Mouse (Mus musculus) embryonic facial prominence, embryonic 12.5 days (tissue): ENCODE measurements around the gene Pate4. TPM values are rescaled to one million over a fixed set of nuclear protein-coding genes. Genes with fewer than 3 reads are reported as not detected.
"Not testable (repeated sequence)": the region's sequence is repeated elsewhere in the genome, so short reads cannot be mapped to it uniquely, and the experiment has no call there.

Experiments
- ATAC-seq: fragments of 200-750 bp; cut with Nextera tagmentation; 2 replicates; pipeline ENCODE4 v1.8.0; 2017; ENCODE audit not compliant: insufficient number of reproducible peaks, insufficient read depth, low FRiP score, low TSS enrichment
- H3K27ac ChIP-seq: fragments of 300-500 bp; sonication (generic); 2 replicates; pipeline ENCODE4 v1.5.1; 2016; ENCODE audit warnings: mild to moderate bottlenecking
- H3K27me3 ChIP-seq: fragments of 300-500 bp; sonication (generic); 2 replicates; pipeline ENCODE4 v1.6.1; 2016; ENCODE audit warnings: mild to moderate bottlenecking, moderate library complexity
- H3K36me3 ChIP-seq: fragments of 300-500 bp; sonication (generic); 2 replicates; pipeline ENCODE4 v1.6.1; 2016; ENCODE audit warnings: mild to moderate bottlenecking
- H3K4me1 ChIP-seq: fragments of 300-500 bp; sonication (generic); 2 replicates; pipeline ENCODE4 v1.6.1; 2016
- H3K4me2 ChIP-seq: fragments of 300-500 bp; sonication (generic); replicated peaks from 2 replicates; pipeline ENCODE4 v1.6.1; 2016; ENCODE audit warnings: mild to moderate bottlenecking, moderate library complexity
- H3K4me3 ChIP-seq: fragments of 300-500 bp; sonication (generic); 2 replicates; pipeline ENCODE4 v1.5.1; 2016; ENCODE audit warnings: mild to moderate bottlenecking
- H3K9ac ChIP-seq: fragments of 300-500 bp; sonication (generic); 2 replicates; pipeline ENCODE4 v1.6.1; 2016; ENCODE audit warnings: mild to moderate bottlenecking, moderate library complexity
- H3K9me3 ChIP-seq: fragments of 300-500 bp; sonication (generic); 2 replicates; pipeline ENCODE4 v1.6.1; 2016; ENCODE audit warnings: mild to moderate bottlenecking, moderate library complexity
- WGBS: fragments of 180-500 bp; shearing (Covaris S2); methylation state at CpG from one replicate; pipeline ENCODE4 v1.1.7; 2016; 5-methylcytosine and 5-hydroxymethylcytosine counted together
- polyA plus RNA-seq: library from polyadenylated mRNA; unstranded; fragments of >200 nt; fragmentation: Nextera tagmentation; extraction: Ambion mirVana; gene quantifications from 2 replicates; pipeline ENCODE4 v1.2.1, GENCODE M21; 2016

The Pate4 gene
- polyA plus RNA-seq = not detected in 2 replicates

DNA sequence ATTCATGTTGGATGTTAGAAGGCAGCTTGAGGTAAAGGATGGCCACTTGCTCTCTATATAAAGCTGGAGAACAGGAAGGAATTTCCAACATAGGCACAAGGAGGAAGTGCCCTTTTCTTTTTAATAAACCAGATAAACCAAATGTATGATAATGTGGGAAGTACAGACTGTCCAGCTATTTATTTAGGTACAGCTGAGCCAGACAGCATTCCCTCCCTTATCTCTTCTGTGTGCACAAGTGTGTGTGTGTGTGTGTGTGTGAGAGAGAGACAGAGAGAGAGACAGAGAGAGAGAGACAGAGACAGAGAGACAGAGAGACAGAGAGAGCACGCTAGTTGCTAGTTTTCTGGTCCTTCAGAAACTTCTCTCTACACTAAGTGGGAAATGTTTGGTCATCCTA lies at the start of gene Pate4:
Gene Pate4, minus strand, starts transcription at position 101 of the 400 bp plus-strand sequence.
- Histone ChIP-seq H3K9ac (no peak within 1 kb of the TSS), H3K27ac (no peak within 1 kb of the TSS), H3K4me2 (no peak within 1 kb of the TSS), H3K36me3 (no peaks in the 10 kb centered on the region), H3K4me1 (no peaks in the 10 kb centered on the region), H3K4me3 (no peak within 1 kb of the TSS), H3K9me3 (no peaks in the 10 kb centered on the region), H3K27me3 (no peaks in the 10 kb centered on the region)
- WGBS = 83% methylated on average over 1 of the region's 1 CpGs
- ATAC-seq = no peak

DNA sequence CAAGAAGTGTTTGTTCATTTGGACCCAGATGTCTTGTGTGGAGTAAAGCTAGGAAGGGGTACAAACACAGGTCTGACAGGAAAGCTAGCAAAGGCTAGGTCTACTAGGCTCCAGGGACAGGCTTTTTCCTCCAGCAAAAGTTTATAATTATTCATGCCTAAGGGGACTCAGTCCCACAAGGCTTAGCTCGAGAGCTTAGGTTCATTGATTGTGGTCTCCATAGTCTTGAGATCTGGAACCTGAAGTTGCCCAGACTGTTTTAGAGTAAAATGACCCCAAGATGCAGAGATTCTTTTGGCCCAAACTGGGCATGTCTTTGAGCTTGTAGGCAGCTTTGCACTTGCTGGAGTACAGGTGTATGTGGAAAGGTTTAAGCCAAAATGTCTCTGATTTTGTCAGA lies 36.4 kb upstream of the Pate4 start, which contains the start of gene Pate3:
Gene Pate3, minus strand, starts transcription at position 101 of the 400 bp plus-strand sequence.
- 63% methylated on average over 1 of the region's 1 CpGs for WGBS
- H3K27me3 ChIP-seq = no peaks in the 10 kb centered on the region
- H3K4me3 ChIP-seq = no peak within 1 kb of the TSS
- ATAC-seq = no peak
- no peaks in the 10 kb centered on the region for H3K9me3 ChIP-seq
- H3K4me1 ChIP-seq = no peaks in the 10 kb centered on the region
- no peak within 1 kb of the TSS for H3K4me2 ChIP-seq
- no peak within 1 kb of the TSS for H3K9ac ChIP-seq
- no peaks in the 10 kb centered on the region for H3K36me3 ChIP-seq
- no peak within 1 kb of the TSS for H3K27ac ChIP-seq

DNA sequence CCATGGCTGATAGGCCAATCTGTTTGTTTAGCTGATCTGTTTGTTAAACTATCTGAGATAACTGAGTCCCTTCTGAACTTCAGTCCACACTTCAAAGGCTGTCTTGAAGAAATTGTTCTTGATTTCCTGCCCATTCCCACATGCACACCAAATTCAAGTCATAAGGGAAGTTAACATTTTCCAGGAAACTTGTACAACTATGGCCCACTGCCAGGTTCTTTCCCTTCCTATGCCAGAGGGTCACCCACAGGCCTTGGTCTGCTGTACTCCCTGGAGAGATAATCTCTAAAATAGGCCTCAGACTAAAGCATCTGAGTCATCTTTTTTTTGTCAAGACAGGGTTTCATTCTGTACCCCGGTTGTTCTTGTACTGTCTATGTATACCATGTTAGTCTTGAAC lies 21.2 kb upstream of the Pate4 start:
- H3K27me3 ChIP-seq = no peaks in the 10 kb centered on the region
- H3K4me2 ChIP-seq = no peak overlapping the region
- H3K4me1 ChIP-seq = no peaks in the 10 kb centered on the region
- no peak overlapping the region for H3K4me3 ChIP-seq
- 83% methylated on average over 1 of the region's 1 CpGs for WGBS
- no peak overlapping the region for H3K9ac ChIP-seq
- H3K27ac ChIP-seq = no peak overlapping the region
- no peak for ATAC-seq
- no peaks in the 10 kb centered on the region for H3K36me3 ChIP-seq
- H3K9me3 ChIP-seq = no peaks in the 10 kb centered on the region

DNA sequence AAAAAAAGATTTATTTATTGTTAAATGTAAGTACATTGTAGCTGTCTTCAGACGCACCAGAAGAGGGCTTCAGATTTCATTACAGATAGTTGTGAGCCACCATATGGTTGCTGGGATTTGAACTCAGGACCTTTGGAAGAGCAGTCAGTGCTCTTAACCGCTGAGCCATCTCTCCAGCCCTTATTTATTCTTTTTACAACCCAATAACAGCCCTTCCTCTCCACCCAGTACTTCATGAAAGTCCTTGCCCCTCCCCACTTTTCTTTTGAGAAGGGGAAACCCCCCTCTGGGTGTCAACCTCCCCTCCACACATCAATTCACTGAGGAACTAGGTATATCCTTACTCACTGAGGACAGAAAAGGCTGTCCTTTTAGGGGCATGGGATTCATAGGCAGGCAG lies 5.0 kb upstream of the Pate4 start:
- ATAC-seq, H3K27ac ChIP-seq, H3K27me3 ChIP-seq, H3K4me1 ChIP-seq, H3K9ac ChIP-seq, H3K4me2 ChIP-seq, H3K4me3 ChIP-seq, H3K9me3 ChIP-seq, H3K36me3 ChIP-seq: not testable (repeated sequence)
- WGBS = 68% methylated on average over 2 of the region's 2 CpGs

DNA sequence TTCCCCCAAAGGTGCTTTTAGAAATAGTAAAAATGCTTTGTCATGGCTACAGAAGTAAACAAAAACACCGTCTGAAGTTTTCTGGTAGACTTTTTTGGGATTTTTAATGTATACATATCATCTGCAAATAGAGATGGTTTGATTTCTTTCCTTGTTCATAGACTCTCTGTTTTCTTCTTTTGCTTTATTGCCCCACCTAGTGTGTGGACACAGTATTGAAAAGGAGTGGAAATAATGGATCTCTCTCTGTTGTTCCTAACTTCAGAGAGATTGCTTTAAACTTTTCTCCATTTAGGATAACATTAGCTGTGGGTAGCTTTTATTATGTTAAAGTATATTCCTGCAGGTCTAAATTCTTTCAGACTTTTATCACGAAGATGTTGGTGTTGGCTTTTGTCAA lies 2.3 kb upstream of the Pate4 start:
- no peak for ATAC-seq
- Histone ChIP-seq H3K4me2 (no peak overlapping the region), H3K27me3 (no peaks in the 10 kb centered on the region), H3K27ac (no peak overlapping the region), H3K4me3 (no peak overlapping the region), H3K9ac (no peak overlapping the region), H3K36me3 (no peaks in the 10 kb centered on the region), H3K9me3 (no peaks in the 10 kb centered on the region), H3K4me1 (no peaks in the 10 kb centered on the region)
- 32% methylated on average over 2 of the region's 2 CpGs for WGBS

DNA sequence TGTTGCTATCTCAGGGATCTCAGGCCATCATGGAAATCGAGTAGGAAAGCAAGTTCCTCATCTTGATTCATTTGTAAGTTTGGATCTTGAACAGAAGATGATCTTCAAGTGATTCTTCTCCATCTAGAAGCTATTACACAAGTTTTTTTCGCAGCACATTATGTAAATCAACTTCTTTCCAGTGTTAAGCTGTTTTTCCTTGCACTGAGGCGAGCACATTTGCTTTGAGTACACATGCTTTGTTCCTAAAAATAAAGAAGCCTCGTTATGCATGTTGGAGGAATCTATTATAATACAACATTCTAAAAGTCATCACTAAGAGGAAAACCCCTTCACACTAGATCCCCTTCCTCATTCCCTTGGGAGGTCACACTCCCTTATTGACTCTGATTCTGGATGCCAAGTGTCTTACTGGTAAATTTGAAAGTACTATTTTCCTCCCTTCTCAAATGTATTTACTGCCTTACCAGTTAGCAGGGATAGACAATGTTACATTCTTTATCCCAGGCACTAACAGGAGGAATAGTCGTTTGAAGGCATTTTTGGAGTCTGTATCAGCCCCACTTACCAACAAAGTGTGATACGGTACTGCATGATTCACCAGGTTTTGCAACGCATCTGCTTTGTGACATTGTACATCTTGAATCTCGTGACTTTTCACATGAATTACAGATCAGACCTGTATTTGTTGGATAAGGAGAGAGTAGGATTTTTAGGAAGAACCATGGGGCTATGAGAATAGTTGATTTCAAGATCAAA lies 3.9 kb downstream of the Pate4 start:
- WGBS = 68% methylated on average over 8 of the region's 8 CpGs
- no peaks in the 10 kb centered on the region for H3K36me3 ChIP-seq
- H3K4me2 ChIP-seq = no peak overlapping the region
- H3K4me1 ChIP-seq = no peaks in the 10 kb centered on the region
- H3K27me3 ChIP-seq = no peaks in the 10 kb centered on the region
- no peak for ATAC-seq
- no peaks in the 10 kb centered on the region for H3K9me3 ChIP-seq
- no peak overlapping the region for H3K9ac ChIP-seq
- H3K4me3 ChIP-seq = no peak overlapping the region
- no peak overlapping the region for H3K27ac ChIP-seq

DNA sequence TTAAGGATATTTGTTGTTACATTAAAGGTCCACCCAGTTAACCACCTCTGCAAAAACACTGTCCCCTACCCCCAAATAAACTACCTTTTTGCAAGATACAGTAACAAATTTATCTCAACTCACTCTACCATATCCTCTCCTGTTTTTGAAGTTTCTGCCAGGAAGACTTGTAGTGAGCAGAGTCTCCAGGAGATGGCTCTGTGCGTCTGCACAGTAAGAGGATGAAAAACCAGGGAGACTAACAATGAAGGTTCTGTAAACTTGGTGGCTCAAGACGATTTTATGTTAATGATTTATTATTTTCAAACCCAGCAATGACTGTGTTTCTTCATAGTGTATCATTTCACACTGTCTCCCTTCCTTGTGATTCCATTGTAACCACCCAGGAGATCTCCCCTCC lies 18.8 kb downstream of the Pate4 start:
- no peak overlapping the region for H3K4me2 ChIP-seq
- no peaks in the 10 kb centered on the region for H3K9me3 ChIP-seq
- no peak for ATAC-seq
- H3K27me3 ChIP-seq = no peaks in the 10 kb centered on the region
- H3K4me1 ChIP-seq = no peaks in the 10 kb centered on the region
- no peak overlapping the region for H3K4me3 ChIP-seq
- WGBS = 13% methylated on average over 2 of the region's 2 CpGs
- no peaks in the 10 kb centered on the region for H3K36me3 ChIP-seq
- no peak overlapping the region for H3K9ac ChIP-seq
- no peak overlapping the region for H3K27ac ChIP-seq

DNA sequence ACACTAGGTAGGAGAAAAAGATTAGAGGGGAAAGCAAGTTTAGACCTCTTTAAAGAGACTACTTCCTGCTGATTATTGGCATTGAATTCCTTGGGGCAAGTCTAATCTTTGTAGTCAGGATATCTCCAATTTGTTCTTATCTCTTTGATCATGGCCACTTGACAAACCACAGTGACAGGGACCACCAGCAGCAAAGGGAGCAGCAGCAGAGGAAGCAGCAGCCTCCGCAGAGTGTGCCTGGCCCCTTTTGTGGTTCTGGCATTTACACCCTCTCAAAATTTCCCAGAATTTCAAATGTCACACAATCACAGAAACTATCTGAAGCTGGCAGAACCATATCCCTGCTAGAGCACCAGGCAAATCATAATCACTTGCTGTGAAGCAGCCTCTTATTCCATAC lies 24.1 kb downstream of the Pate4 start:
- Histone ChIP-seq H3K27me3 (no peaks in the 10 kb centered on the region), H3K4me1 (no peaks in the 10 kb centered on the region), H3K36me3 (no peaks in the 10 kb centered on the region), H3K4me3 (no peak overlapping the region), H3K9ac (no peak overlapping the region), H3K27ac (no peak overlapping the region), H3K9me3 (no peaks in the 10 kb centered on the region), H3K4me2 (no peak overlapping the region)
- 47% methylated on average over 1 of the region's 1 CpGs for WGBS
- no peak for ATAC-seq

DNA sequence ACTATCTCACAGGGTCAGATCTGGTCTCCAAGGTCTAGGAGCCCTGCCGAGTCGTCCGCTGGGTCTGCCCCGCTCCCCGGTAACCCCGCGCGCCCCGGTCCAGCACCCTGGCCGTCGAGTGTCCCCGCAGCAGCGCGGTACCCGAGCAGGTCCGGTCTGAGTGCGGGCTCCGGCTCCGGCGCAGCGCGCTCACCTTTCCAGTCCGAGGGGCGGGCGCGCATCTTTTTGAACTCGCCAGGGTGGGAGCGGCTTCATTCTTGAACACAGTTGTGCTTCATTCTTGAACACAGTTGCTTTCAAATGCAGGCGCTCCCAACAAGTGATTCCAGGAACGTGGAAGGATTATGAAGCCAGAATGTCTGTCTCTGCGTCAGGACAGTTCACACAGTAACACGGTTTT lies 37.3 kb downstream of the Pate4 start:
- 4% methylated on average over 32 of the region's 32 CpGs for WGBS
- Histone ChIP-seq H3K9ac (peak overlapping the region; percentile 39; the same call in 1 of the 2 replicates), H3K36me3 (no peaks in the 10 kb centered on the region), H3K27ac (no peak overlapping the region), H3K4me2 (peak overlapping the region; percentile 59), H3K4me1 (0 out of 2 replicates have a peak, but pooled peaks cover 4% of the 10 kb centered on the region), H3K9me3 (no peaks in the 10 kb centered on the region), H3K27me3 (peaks cover 10% of the 10 kb centered on the region), H3K4me3 (peak overlapping the region; percentile 31)
- no peak for ATAC-seq

DNA sequence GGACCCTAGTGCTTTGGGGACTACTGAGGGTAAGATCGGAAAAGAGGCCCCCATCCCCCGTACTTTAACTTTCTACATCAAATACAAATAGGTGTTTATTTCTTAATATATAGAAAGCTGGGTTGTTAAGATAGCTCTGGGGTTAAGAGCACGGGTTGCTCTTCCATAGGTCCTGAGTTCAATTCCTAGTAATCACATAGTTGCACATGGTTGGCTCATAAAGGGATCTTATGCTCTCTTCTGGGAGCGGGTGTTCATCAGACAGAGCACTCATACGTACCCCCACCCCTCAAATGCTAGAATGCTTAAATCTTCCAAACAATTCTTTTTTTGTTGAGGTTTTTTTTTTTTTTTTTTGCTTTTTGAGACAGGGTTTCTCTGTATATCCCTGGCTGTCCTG lies 41.1 kb downstream of the Pate4 start:
- Histone ChIP-seq H3K27ac (no peak overlapping the region), H3K9ac (0 out of 2 replicates have a peak overlapping the region, but pooled peaks have one; percentile 85), H3K9me3 (no peaks in the 10 kb centered on the region), H3K4me1 (peaks cover 8% of the 10 kb centered on the region), H3K4me3 (peak overlapping the region; percentile 83), H3K36me3 (peaks cover 17% of the 10 kb centered on the region), H3K27me3 (peaks cover 10% of the 10 kb centered on the region), H3K4me2 (peak overlapping the region; percentile 51)
- ATAC-seq = no peak
- WGBS = 9% methylated on average over 5 of the region's 5 CpGs

DNA sequence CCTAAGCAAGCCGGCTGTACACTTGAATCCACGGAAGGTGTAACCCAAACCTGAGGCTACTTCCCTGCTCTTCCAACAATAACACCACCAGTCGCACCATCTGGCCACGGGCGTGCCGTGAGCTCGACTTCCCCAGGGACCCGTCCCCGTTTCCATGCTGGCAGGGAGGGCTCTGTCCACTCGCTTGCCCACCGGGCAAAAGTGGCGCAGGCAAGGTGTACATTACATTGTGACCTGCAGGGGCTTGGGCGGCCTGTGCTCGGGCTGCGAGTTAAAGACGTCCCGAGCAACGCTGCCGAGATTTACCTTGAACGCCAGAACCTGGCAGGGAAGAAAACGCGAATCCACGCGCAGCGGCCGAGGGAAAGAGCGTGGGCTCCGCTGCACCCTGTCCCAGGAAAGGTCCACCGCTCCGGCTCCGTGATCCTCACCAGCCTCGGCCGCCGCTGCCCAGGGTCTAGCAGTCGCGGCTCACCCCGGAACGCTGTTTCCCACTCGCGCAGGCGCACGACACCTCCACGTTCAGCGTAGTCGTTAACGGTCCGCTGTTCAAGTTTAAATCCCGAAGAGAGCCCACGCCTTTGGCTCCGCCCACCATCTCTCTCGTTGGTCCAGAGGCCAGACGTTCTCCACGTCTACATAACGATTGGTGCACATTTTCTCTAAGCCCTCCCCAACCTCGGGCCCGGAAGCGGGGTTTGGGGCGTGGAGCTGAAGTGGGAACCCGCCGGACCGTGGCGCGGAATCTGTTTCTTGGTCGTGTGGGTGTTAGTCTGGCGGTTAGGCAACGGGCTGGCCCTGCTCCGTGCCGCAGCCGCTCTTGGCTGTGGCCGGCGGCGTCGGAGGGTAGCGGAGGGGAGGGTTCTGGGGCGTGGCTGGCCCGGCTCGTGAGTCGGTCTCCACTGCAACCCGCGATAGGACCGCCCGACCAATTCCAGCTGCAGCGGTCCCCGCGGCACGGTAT lies 41.9 kb downstream of the Pate4 start, which contains the start of the genes Pate2 and Hyls1:
Gene Pate2, plus strand, starts transcription at position 714 of the 964 bp plus-strand sequence.
Gene Hyls1, minus strand, starts transcription at position 828 of the 964 bp plus-strand sequence.
- WGBS = under 1% methylated on average over 86 of the region's 86 CpGs

More for the DNA sequence above, 41.9 kb downstream of the Pate4 start, which contains the start of the genes Pate2 and Hyls1:
- Histone ChIP-seq H3K4me2 (peak within 1 kb of the TSS; percentile 66), H3K36me3 (peaks cover 26% of the 10 kb centered on the region), H3K27ac (peak within 1 kb of the TSS; percentile 92), H3K27me3 (peaks cover 10% of the 10 kb centered on the region), H3K4me3 (peak within 1 kb of the TSS; percentile 83), H3K9me3 (no peaks in the 10 kb centered on the region), H3K4me1 (peaks cover 8% of the 10 kb centered on the region), H3K9ac (peak within 1 kb of the TSS; percentile 85)
- peak; percentile 97 for ATAC-seq
